Mouse (Mus musculus): ENCODE measurements around the gene Taok3. TPM values are rescaled to one million over a fixed set of nuclear protein-coding genes. Genes with fewer than 3 reads are reported as not detected.

The Taok3 gene
- polyA plus RNA-seq, 1 experiment from 2014 or later, result 62.5 TPM

- WGBS, result 96% methylated on average over 12 of the region's 12 CpGs
- Histone ChIP-seq H3K27ac (ENCODE audit: low read depth, low read length) (no peak overlapping the region), H3K9ac (replicated peaks; ENCODE audit: low read depth, low read length) (no peak overlapping the region), H3K4me3 (ENCODE audit: low read depth, low read length) (no peak overlapping the region), H3K9me3 (ENCODE audit: control insufficient read depth, low read length) (no peaks in the 10 kb centered on the region), H3K4me1 (ENCODE audit: control insufficient read depth, insufficient read depth, low read length) (no peaks in the 10 kb centered on the region), H3K4me2 (ENCODE audit: low read depth, low read length) (no peak overlapping the region), H3K36me3 (ENCODE audit: control insufficient read depth, insufficient read depth, low read length) (peaks cover 47% of the 10 kb centered on the region), H3K27me3 (ENCODE audit: control insufficient read depth, insufficient read depth, low read length) (no peaks in the 10 kb centered on the region)
- no peak for ATAC-seq (ENCODE audit: low read depth)
These were observed 15.6 kb upstream of the Taok3 start for GRCm38 (mm10) chr5:117104329-117104728.

- Histone ChIP-seq H3K36me3 (ENCODE audit: control insufficient read depth, insufficient read depth, low read length) (peaks cover 43% of the 10 kb centered on the region), H3K27ac (ENCODE audit: low read depth, low read length) (no peak overlapping the region), H3K9me3 (ENCODE audit: control insufficient read depth, low read length) (no peaks in the 10 kb centered on the region), H3K27me3 (ENCODE audit: control insufficient read depth, insufficient read depth, low read length) (no peaks in the 10 kb centered on the region), H3K4me3 (ENCODE audit: low read depth, low read length) (no peak overlapping the region), H3K9ac (replicated peaks; ENCODE audit: low read depth, low read length) (no peak overlapping the region), H3K4me2 (ENCODE audit: low read depth, low read length) (no peak overlapping the region), H3K4me1 (ENCODE audit: control insufficient read depth, insufficient read depth, low read length) (no peaks in the 10 kb centered on the region)
- no peak for ATAC-seq (ENCODE audit: low read depth)
- WGBS, result 69% methylated on average over 9 of the region's 9 CpGs
These were observed 14.2 kb upstream of the Taok3 start for GRCm38 (mm10) chr5:117105761-117106160.

- Histone ChIP-seq H3K36me3 (ENCODE audit: control insufficient read depth, insufficient read depth, low read length) (peaks cover 58% of the 10 kb centered on the region), H3K27ac (ENCODE audit: low read depth, low read length) (no peak overlapping the region), H3K9me3 (ENCODE audit: control insufficient read depth, low read length) (no peaks in the 10 kb centered on the region), H3K4me2 (ENCODE audit: low read depth, low read length) (no peak overlapping the region), H3K4me3 (ENCODE audit: low read depth, low read length) (no peak overlapping the region), H3K27me3 (ENCODE audit: control insufficient read depth, insufficient read depth, low read length) (no peaks in the 10 kb centered on the region), H3K4me1 (ENCODE audit: control insufficient read depth, insufficient read depth, low read length) (no peaks in the 10 kb centered on the region), H3K9ac (replicated peaks; ENCODE audit: low read depth, low read length) (no peak overlapping the region)
- 94% methylated on average over 13 of the region's 13 CpGs for WGBS
- ATAC-seq (ENCODE audit: low read depth), result no peak
These were observed 11.6 kb upstream of the Taok3 start for GRCm38 (mm10) chr5:117108292-117108691.

- H3K27me3 ChIP-seq (ENCODE audit: control insufficient read depth, insufficient read depth, low read length), result no peaks in the 10 kb centered on the region
- H3K36me3 ChIP-seq (ENCODE audit: control insufficient read depth, insufficient read depth, low read length), result peaks cover 58% of the 10 kb centered on the region
- 97% methylated on average over 13 of the region's 13 CpGs for WGBS
- H3K4me1 ChIP-seq (ENCODE audit: control insufficient read depth, insufficient read depth, low read length), result no peaks in the 10 kb centered on the region
- ATAC-seq (ENCODE audit: low read depth), result no peak
- no peak overlapping the region for H3K4me3 ChIP-seq (ENCODE audit: low read depth, low read length)
- no peak overlapping the region for H3K27ac ChIP-seq (ENCODE audit: low read depth, low read length)
- no peak overlapping the region for H3K9ac ChIP-seq (replicated peaks; ENCODE audit: low read depth, low read length)
- no peaks in the 10 kb centered on the region for H3K9me3 ChIP-seq (ENCODE audit: control insufficient read depth, low read length)
- H3K4me2 ChIP-seq (ENCODE audit: low read depth, low read length), result no peak overlapping the region
These were observed 11.2 kb upstream of the Taok3 start for GRCm38 (mm10) chr5:117108731-117109130.

GRCm38 (mm10) chr5:117109522-117109921 is 10.4 kb upstream of the Taok3 start:
- ATAC-seq (ENCODE audit: low read depth), result no peak
- 93% methylated on average over 8 of the region's 8 CpGs for WGBS
- Histone ChIP-seq H3K4me1 (ENCODE audit: control insufficient read depth, insufficient read depth, low read length) (peaks cover 5% of the 10 kb centered on the region; the same call in 1 of the 2 replicates), H3K4me3 (ENCODE audit: low read depth, low read length) (no peak overlapping the region), H3K9ac (replicated peaks; ENCODE audit: low read depth, low read length) (no peak overlapping the region), H3K36me3 (ENCODE audit: control insufficient read depth, insufficient read depth, low read length) (peaks cover 55% of the 10 kb centered on the region), H3K27me3 (ENCODE audit: control insufficient read depth, insufficient read depth, low read length) (no peaks in the 10 kb centered on the region), H3K9me3 (ENCODE audit: control insufficient read depth, low read length) (no peaks in the 10 kb centered on the region), H3K27ac (ENCODE audit: low read depth, low read length) (no peak overlapping the region), H3K4me2 (ENCODE audit: low read depth, low read length) (no peak overlapping the region)

- no peak overlapping the region for H3K27ac ChIP-seq (ENCODE audit: low read depth, low read length)
- WGBS, result 91% methylated on average over 16 of the region's 16 CpGs
- no peak overlapping the region for H3K9ac ChIP-seq (replicated peaks; ENCODE audit: low read depth, low read length)
- H3K27me3 ChIP-seq (ENCODE audit: control insufficient read depth, insufficient read depth, low read length), result no peaks in the 10 kb centered on the region
- ATAC-seq (ENCODE audit: low read depth), result no peak
- no peak overlapping the region for H3K4me3 ChIP-seq (ENCODE audit: low read depth, low read length)
- H3K4me1 ChIP-seq (ENCODE audit: control insufficient read depth, insufficient read depth, low read length), result peaks cover 5% of the 10 kb centered on the region; the same call in 1 of the 2 replicates
- no peak overlapping the region for H3K4me2 ChIP-seq (ENCODE audit: low read depth, low read length)
- H3K36me3 ChIP-seq (ENCODE audit: control insufficient read depth, insufficient read depth, low read length), result peaks cover 42% of the 10 kb centered on the region
- no peaks in the 10 kb centered on the region for H3K9me3 ChIP-seq (ENCODE audit: control insufficient read depth, low read length)
These were observed 8.7 kb upstream of the Taok3 start for GRCm38 (mm10) chr5:117111064-117111773.

- peaks cover 5% of the 10 kb centered on the region; the same call in 1 of the 2 replicates for H3K4me1 ChIP-seq (ENCODE audit: control insufficient read depth, insufficient read depth, low read length)
- no peaks in the 10 kb centered on the region for H3K27me3 ChIP-seq (ENCODE audit: control insufficient read depth, insufficient read depth, low read length)
- over 99% methylated on average over 7 of the region's 7 CpGs for whole genome bisulfite sequencing
- H3K27ac ChIP-seq (ENCODE audit: low read depth, low read length), result no peak overlapping the region
- H3K9ac ChIP-seq (replicated peaks; ENCODE audit: low read depth, low read length), result no peak overlapping the region
- no peak for ATAC-seq (ENCODE audit: low read depth)
- H3K9me3 ChIP-seq (ENCODE audit: control insufficient read depth, low read length), result no peaks in the 10 kb centered on the region
- peaks cover 39% of the 10 kb centered on the region for H3K36me3 ChIP-seq (ENCODE audit: control insufficient read depth, insufficient read depth, low read length)
- no peak overlapping the region for H3K4me2 ChIP-seq (ENCODE audit: low read depth, low read length)
- no peak overlapping the region for H3K4me3 ChIP-seq (ENCODE audit: low read depth, low read length)
These were observed 8.2 kb upstream of the Taok3 start for GRCm38 (mm10) chr5:117111774-117112112.

- Histone ChIP-seq H3K4me2 (ENCODE audit: low read depth, low read length) (no peak overlapping the region), H3K4me3 (ENCODE audit: low read depth, low read length) (no peak overlapping the region), H3K27ac (ENCODE audit: low read depth, low read length) (no peak overlapping the region), H3K9me3 (ENCODE audit: control insufficient read depth, low read length) (no peaks in the 10 kb centered on the region), H3K4me1 (ENCODE audit: control insufficient read depth, insufficient read depth, low read length) (peaks cover 5% of the 10 kb centered on the region; the same call in 1 of the 2 replicates), H3K27me3 (ENCODE audit: control insufficient read depth, insufficient read depth, low read length) (no peaks in the 10 kb centered on the region), H3K36me3 (ENCODE audit: control insufficient read depth, insufficient read depth, low read length) (peaks cover 36% of the 10 kb centered on the region), H3K9ac (replicated peaks; ENCODE audit: low read depth, low read length) (no peak overlapping the region)
- ATAC-seq (ENCODE audit: low read depth), result no peak
- 90% methylated on average over 7 of the region's 7 CpGs for whole genome bisulfite sequencing
These were observed 6.6 kb upstream of the Taok3 start for GRCm38 (mm10) chr5:117113330-117113729.

GRCm38 (mm10) chr5:117114581-117115192 is 5.2 kb upstream of the Taok3 start:
- no peak for ATAC-seq (ENCODE audit: low read depth)
- no peak overlapping the region for H3K27ac ChIP-seq (ENCODE audit: low read depth, low read length)
- 4% methylated on average over 16 of the region's 16 CpGs for WGBS
- H3K4me1 ChIP-seq (ENCODE audit: control insufficient read depth, insufficient read depth, low read length), result peaks cover 5% of the 10 kb centered on the region; the same call in 1 of the 2 replicates
- no peaks in the 10 kb centered on the region for H3K27me3 ChIP-seq (ENCODE audit: control insufficient read depth, insufficient read depth, low read length)
- H3K36me3 ChIP-seq (ENCODE audit: control insufficient read depth, insufficient read depth, low read length), result peaks cover 26% of the 10 kb centered on the region
- H3K4me3 ChIP-seq (ENCODE audit: low read depth, low read length), result peak overlapping the region; percentile 94
- peak overlapping the region; percentile 83 for H3K9ac ChIP-seq (replicated peaks; ENCODE audit: low read depth, low read length)
- peak overlapping the region; percentile 88 for H3K4me2 ChIP-seq (ENCODE audit: low read depth, low read length)
- no peaks in the 10 kb centered on the region for H3K9me3 ChIP-seq (ENCODE audit: control insufficient read depth, low read length)
